Mouse (Mus musculus) hindbrain, embryonic 14.5 days (tissue): ENCODE measurements around the gene Ipmk. TPM values are rescaled to one million over a fixed set of nuclear protein-coding genes. Genes with fewer than 3 reads are reported as not detected.

Experiments used
- ATAC-seq: fragments of 200-750 bp; cut with Nextera tagmentation; 2 replicates; pipeline ENCODE4 v1.8.0; 2017; ENCODE audit warnings: moderate number of reproducible peaks, mild to moderate bottlenecking, moderate TSS enrichment, moderate library complexity; ENCODE audit not compliant: low FRiP score
- DNase-seq: peaks from one replicate; pipeline ENCODE4 v3.0.0-alpha.2; 2015; ENCODE audit warnings: low spot score
- H3K27ac ChIP-seq: fragments of 300-500 bp; sonication (generic); 2 replicates; pipeline ENCODE4 v1.5.1; 2014; ENCODE audit warnings: mild to moderate bottlenecking, moderate library complexity
- H3K27me3 ChIP-seq: fragments of 300-500 bp; sonication (generic); 2 replicates; pipeline ENCODE4 v1.6.1; 2014; ENCODE audit warnings: mild to moderate bottlenecking, low read length, mixed read lengths; ENCODE audit not compliant: control insufficient read depth, insufficient read depth
- H3K36me3 ChIP-seq: fragments of 300-500 bp; sonication (generic); replicated peaks from 2 replicates; pipeline ENCODE4 v1.6.1; 2014; ENCODE audit not compliant: control insufficient read depth, insufficient read depth
- H3K4me1 ChIP-seq: fragments of 300-500 bp; sonication (generic); replicated peaks from 2 replicates; pipeline ENCODE4 v1.6.1; 2014; ENCODE audit warnings: antibody characterized with exemption, low read length, mixed read lengths; ENCODE audit not compliant: control insufficient read depth, insufficient read depth
- H3K4me2 ChIP-seq: fragments of 300-500 bp; sonication (generic); replicated peaks from 2 replicates; pipeline ENCODE4 v1.6.1; 2014; ENCODE audit warnings: mild to moderate bottlenecking, moderate library complexity
- H3K4me3 ChIP-seq: fragments of 300-500 bp; sonication (generic); replicated peaks from 2 replicates; pipeline ENCODE4 v1.5.1; 2014; ENCODE audit warnings: mild to moderate bottlenecking, low read length
- H3K9ac ChIP-seq: fragments of 300-500 bp; sonication (generic); 2 replicates; pipeline ENCODE4 v1.6.1; 2014
- H3K9me3 ChIP-seq: fragments of 300-500 bp; sonication (generic); 2 replicates; pipeline ENCODE4 v1.6.1; 2016; ENCODE audit warnings: low read length; ENCODE audit not compliant: control insufficient read depth
- WGBS: fragments of 180-500 bp; shearing (Covaris S2); extraction: QIAGEN DNeasy Blood & Tissue Kit; methylation state at CpG from one replicate; pipeline ENCODE4 v1.1.7; 2014; 5-methylcytosine and 5-hydroxymethylcytosine counted together
- polyA plus RNA-seq: library from polyadenylated mRNA; unstranded; fragments of >200 nt; fragmentation: Nextera tagmentation; extraction: Ambion mirVana; gene quantifications from 2 replicates; pipeline ENCODE4 v1.2.1, GENCODE M21; 2014

The Ipmk gene
- polyA plus RNA-seq, 1 experiment from 2014 or later, result 25.9 TPM

- ATAC-seq (peak; percentile 82), DNase-seq (peak; percentile 95)
- Histone ChIP-seq H3K9ac (peak within 1 kb of the TSS; percentile 82), H3K4me3 (peak within 1 kb of the TSS; percentile 73), H3K4me1 (peaks cover 20% of the 10 kb centered on the region), H3K27me3 (no peaks in the 10 kb centered on the region), H3K27ac (peak within 1 kb of the TSS; percentile 69), H3K36me3 (no peaks in the 10 kb centered on the region), H3K9me3 (no peaks in the 10 kb centered on the region), H3K4me2 (peak within 1 kb of the TSS; percentile 81)
- WGBS, result 0% methylated on average over 59 of the region's 60 CpGs
These were observed 2.9 kb upstream of the Ipmk start, which contains the start of gene Cisd1 for GRCm38 (mm10) chr10:71344579-71345143. Cisd1 (minus strand) TSS chr10:71344954.

GRCm38 (mm10) chr10:71346106-71346505, 1.5 kb upstream of the Ipmk start:
- H3K36me3 ChIP-seq, result 0 out of 2 replicates have a peak, but pooled peaks cover 2% of the 10 kb centered on the region
- peaks cover 20% of the 10 kb centered on the region for H3K4me1 ChIP-seq
- DNase-seq (no peak), ATAC-seq (no peak)
- H3K9me3 ChIP-seq, result no peaks in the 10 kb centered on the region
- H3K27ac ChIP-seq, result no peak overlapping the region
- H3K4me3 ChIP-seq, result no peak overlapping the region
- 74% methylated on average over 2 of the region's 2 CpGs for WGBS
- no peak overlapping the region for H3K9ac ChIP-seq
- H3K4me2 ChIP-seq, result no peak overlapping the region
- H3K27me3 ChIP-seq, result no peaks in the 10 kb centered on the region

GRCm38 (mm10) chr10:71346722-71347508, 648 bp upstream of the Ipmk start:
- Histone ChIP-seq H3K36me3 (peaks cover 8% of the 10 kb centered on the region; the same call in 1 of the 2 replicates), H3K4me1 (peaks cover 20% of the 10 kb centered on the region), H3K9me3 (no peaks in the 10 kb centered on the region), H3K9ac (peak overlapping the region; percentile 84), H3K27me3 (no peaks in the 10 kb centered on the region), H3K4me2 (peak overlapping the region; percentile 79), H3K4me3 (peak overlapping the region; percentile 82), H3K27ac (peak overlapping the region; percentile 85)
- WGBS, result 12% methylated on average over 13 of the region's 13 CpGs
- DNase-seq (peak; percentile 56), ATAC-seq (no peak)

GRCm38 (mm10) chr10:71347964-71348636, 537 bp downstream of the Ipmk start:
- Histone ChIP-seq H3K27me3 (no peaks in the 10 kb centered on the region), H3K9me3 (no peaks in the 10 kb centered on the region), H3K4me2 (peak overlapping the region; percentile 79), H3K4me3 (peak overlapping the region; percentile 82), H3K4me1 (peaks cover 20% of the 10 kb centered on the region), H3K27ac (peak overlapping the region; percentile 85), H3K9ac (peak overlapping the region; percentile 84), H3K36me3 (peaks cover 10% of the 10 kb centered on the region; the same call in 1 of the 2 replicates)
- ATAC-seq (peak; percentile 59), DNase-seq (peak; percentile 28)
- WGBS, result under 1% methylated on average over 46 of the region's 48 CpGs

GRCm38 (mm10) chr10:71348637-71349280, 1.2 kb downstream of the Ipmk start:
- WGBS, result 24% methylated on average over 16 of the region's 16 CpGs
- no peaks in the 10 kb centered on the region for H3K27me3 ChIP-seq
- ATAC-seq (no peak), DNase-seq (no peak)
- H3K36me3 ChIP-seq, result peaks cover 14% of the 10 kb centered on the region; the same call in 1 of the 2 replicates
- H3K9me3 ChIP-seq, result no peaks in the 10 kb centered on the region
- H3K4me2 ChIP-seq, result peak overlapping the region; percentile 79
- peak overlapping the region; percentile 82 for H3K4me3 ChIP-seq
- no peak overlapping the region for H3K27ac ChIP-seq
- H3K9ac ChIP-seq, result peak overlapping the region; percentile 84
- H3K4me1 ChIP-seq, result peaks cover 14% of the 10 kb centered on the region

- 89% methylated on average over 1 of the region's 1 CpGs for WGBS
- H3K9ac ChIP-seq, result peak overlapping the region; percentile 84; the same call in 1 of the 2 replicates
These were observed 1.7 kb downstream of the Ipmk start for GRCm38 (mm10) chr10:71349290-71349689.

GRCm38 (mm10) chr10:71351301-71351700, 3.7 kb downstream of the Ipmk start:
- no peak overlapping the region for H3K4me3 ChIP-seq
- H3K36me3 ChIP-seq, result peaks cover 14% of the 10 kb centered on the region; the same call in 1 of the 2 replicates
- H3K4me2 ChIP-seq, result no peak overlapping the region
- no peak overlapping the region for H3K9ac ChIP-seq
- WGBS, result 89% methylated on average over 7 of the region's 7 CpGs
- H3K4me1 ChIP-seq, result peaks cover 9% of the 10 kb centered on the region
- H3K27ac ChIP-seq, result no peak overlapping the region
- H3K9me3 ChIP-seq, result no peaks in the 10 kb centered on the region
- DNase-seq (no peak), ATAC-seq (no peak)
- H3K27me3 ChIP-seq, result no peaks in the 10 kb centered on the region

More at GRCm38 (mm10) chr10:71349290-71349689, 1.7 kb downstream of the Ipmk start:
- Histone ChIP-seq H3K4me1 (peaks cover 9% of the 10 kb centered on the region), H3K9me3 (no peaks in the 10 kb centered on the region), H3K4me2 (peak overlapping the region; percentile 79), H3K36me3 (peaks cover 14% of the 10 kb centered on the region; the same call in 1 of the 2 replicates), H3K4me3 (peak overlapping the region; percentile 82), H3K27me3 (no peaks in the 10 kb centered on the region), H3K27ac (no peak overlapping the region)
- DNase-seq, result no peak
- no peak for ATAC-seq

GRCm38 (mm10) chr10:71353850-71354249, 6.3 kb downstream of the Ipmk start:
- no peak for DNase-seq

More at GRCm38 (mm10) chr10:71353850-71354249, 6.3 kb downstream of the Ipmk start:
- H3K27ac ChIP-seq, result no peak overlapping the region
- no peak overlapping the region for H3K4me2 ChIP-seq
- WGBS, result 75% methylated on average over 9 of the region's 9 CpGs
- no peaks in the 10 kb centered on the region for H3K27me3 ChIP-seq
- peaks cover 14% of the 10 kb centered on the region; the same call in 1 of the 2 replicates for H3K36me3 ChIP-seq
- no peaks in the 10 kb centered on the region for H3K9me3 ChIP-seq
- H3K9ac ChIP-seq, result no peak overlapping the region
- no peak for ATAC-seq
- H3K4me1 ChIP-seq, result peaks cover 5% of the 10 kb centered on the region
- no peak overlapping the region for H3K4me3 ChIP-seq
